Mouse (Mus musculus): ENCODE results near the gene Lrrc66.
"Not testable (repeated sequence)": the region's sequence is repeated elsewhere in the genome, so short reads cannot be mapped to it uniquely, and the experiment has no call there.

Lrrc66 gene

DNA sequence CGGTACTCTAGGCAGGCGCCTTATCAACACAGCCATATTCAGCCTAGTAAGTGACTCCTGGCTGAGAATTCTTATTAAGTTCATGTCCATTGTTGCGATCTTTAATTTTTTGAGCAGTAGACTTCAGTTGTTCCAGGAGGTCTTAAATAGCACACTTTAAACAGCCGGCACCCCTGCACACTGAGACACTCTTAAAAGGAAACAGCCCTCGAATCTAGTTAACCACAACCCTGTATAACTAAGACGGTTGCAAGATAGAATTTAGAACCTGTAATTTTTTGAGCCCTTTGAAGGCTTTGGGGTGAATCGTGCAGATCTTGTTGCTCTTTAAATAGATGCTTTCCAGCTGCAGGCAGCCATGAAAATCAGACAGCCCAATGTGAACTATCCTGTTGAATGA, 17.1 kb downstream of the Lrrc66 start:
- DNase-seq (ENCODE audit: extremely low read depth, low read depth, low spot score) = no peak

DNA sequence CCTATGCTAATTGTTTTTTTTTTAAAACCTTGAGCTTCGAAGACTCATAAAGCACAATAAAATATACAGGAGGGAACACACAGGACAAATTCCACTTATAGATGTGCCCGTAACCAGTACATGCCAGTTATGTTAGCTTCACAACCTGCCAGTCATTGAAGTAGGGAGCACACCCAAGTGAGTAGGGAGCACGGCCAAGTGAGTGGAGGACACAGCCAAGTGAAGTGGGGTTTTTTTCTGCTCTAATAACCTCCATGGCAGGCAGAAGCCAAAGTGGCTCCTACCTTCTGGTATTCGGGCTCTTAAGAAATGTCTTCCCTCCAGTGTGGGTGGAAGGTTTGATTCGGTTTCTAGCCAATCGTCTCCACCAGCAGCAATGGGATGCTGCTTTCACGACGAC, 19.0 kb downstream of the Lrrc66 start:
- no peak for DNase-seq (ENCODE audit: extremely low read depth, low read depth, low spot score)

- no peak for DNase-seq (ENCODE audit: extremely low read depth, low read depth, low spot score)
Observed at GRCm38 (mm10) chr5:73611071-73611470, 21.3 kb downstream of the Lrrc66 start.

DNA sequence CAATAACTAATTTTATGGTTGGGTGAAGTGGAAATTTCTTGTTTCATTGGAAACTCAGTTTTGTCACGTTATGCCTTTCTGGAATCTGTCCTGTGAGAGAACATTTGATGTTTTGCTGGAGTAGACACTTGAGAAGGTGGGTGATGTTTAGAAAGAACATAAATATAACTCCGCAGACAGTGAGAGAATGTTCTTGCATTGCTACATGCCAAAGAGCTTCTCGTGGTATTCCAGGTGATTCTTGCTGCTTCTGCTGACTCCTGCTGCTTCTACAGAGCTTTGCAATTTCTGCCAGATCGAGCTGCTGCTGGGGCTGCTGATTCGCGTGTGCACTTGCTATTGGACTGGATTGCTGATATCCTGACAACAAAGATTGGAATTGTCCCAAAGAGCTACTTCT, 27.4 kb downstream of the Lrrc66 start:
- no peak for DNase-seq (ENCODE audit: extremely low read depth, low read depth, low spot score)

DNA sequence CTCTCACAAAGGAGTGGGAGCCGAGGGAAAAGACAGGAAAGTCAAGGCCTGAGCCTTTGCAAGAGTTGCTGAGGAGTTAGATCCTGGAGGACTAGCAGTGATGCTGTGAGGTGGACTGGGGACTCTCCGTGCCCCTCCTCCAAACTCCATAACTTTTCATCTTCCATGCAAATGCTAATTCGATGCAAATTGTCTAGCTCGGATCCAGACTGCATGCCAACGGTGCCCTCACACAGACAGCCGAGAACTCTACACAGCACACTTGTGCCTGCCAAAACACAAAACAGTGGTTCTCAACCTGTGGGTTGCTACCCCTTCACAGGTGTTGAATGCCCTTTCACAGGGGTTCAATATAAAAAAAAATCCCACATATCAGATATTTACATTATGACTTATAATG, 27.8 kb downstream of the Lrrc66 start:
- DNase-seq (ENCODE audit: extremely low read depth, low read depth, low spot score) = no peak

DNA sequence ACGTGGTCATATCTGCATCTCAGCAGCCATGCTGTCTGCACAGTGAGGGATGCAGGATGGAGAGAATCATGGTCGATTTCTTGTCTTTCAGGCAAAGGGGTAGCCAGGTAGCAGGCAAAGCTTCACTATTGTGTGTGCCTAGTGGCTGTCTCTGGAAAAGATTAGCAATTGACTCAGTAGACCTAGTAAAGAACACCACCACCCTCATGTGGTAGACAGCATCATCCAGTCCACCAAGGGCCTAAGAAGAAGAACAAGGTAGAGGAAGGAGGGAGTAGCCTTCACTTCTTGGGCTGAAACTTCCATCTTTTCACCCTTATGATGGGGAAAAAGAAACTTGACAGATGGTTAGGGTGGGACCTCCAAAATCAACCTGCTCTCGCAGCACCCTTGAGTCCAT, 29.5 kb downstream of the Lrrc66 start:
- no peak for DNase-seq (ENCODE audit: extremely low read depth, low read depth, low spot score)

GRCm38 (mm10) chr5:73601361-73601763, 31.0 kb downstream of the Lrrc66 start:
- DNase-seq (ENCODE audit: extremely low read depth, low read depth, low spot score) = no peak

GRCm38 (mm10) chr5:73599991-73600390, 32.3 kb downstream of the Lrrc66 start:
- no peak for DNase-seq (ENCODE audit: extremely low read depth, low read depth, low spot score)

- DNase-seq (ENCODE audit: extremely low read depth, low read depth, low spot score) = no peak
Observed at GRCm38 (mm10) chr5:73598943-73599695, 33.2 kb downstream of the Lrrc66 start.

GRCm38 (mm10) chr5:73587119-73587518, 45.2 kb downstream of the Lrrc66 start:
- no peak for DNase-seq (ENCODE audit: extremely low read depth, low read depth, low spot score)

GRCm38 (mm10) chr5:73586597-73586996, 45.7 kb downstream of the Lrrc66 start:
- no peak for DNase-seq (ENCODE audit: extremely low read depth, low read depth, low spot score)

- no peak for DNase-seq (ENCODE audit: extremely low read depth, low read depth, low spot score)
Observed at GRCm38 (mm10) chr5:73585212-73586115, 46.9 kb downstream of the Lrrc66 start.

DNA sequence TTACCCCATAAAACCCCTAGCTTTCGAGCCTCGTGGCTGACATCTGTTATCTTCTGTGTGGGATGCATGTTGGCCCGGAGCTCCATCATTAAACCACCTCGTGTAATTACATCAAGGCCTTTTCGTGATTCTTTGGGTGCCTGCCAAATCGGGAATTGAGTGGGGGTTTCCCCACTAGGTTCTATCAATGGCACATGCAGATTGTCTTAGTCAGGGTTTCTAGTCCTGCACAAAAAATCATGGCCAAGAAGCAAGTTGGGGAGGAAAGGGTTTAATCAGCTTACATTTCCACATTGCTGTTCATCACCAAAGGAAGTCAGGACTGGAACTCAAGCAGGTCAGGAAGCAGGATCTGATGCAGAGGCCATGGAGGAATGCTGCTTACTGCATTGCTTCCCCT, 48.3 kb downstream of the Lrrc66 start:
- DNase-seq (ENCODE audit: extremely low read depth, low read depth, low spot score) = not testable (repeated sequence)

GRCm38 (mm10) chr5:73578131-73578530, 54.2 kb downstream of the Lrrc66 start:
- DNase-seq (ENCODE audit: extremely low read depth, low read depth, low spot score) = no peak

- DNase-seq (ENCODE audit: extremely low read depth, low read depth, low spot score) = no peak
Observed at GRCm38 (mm10) chr5:73576708-73577107, 55.6 kb downstream of the Lrrc66 start.

- DNase-seq (ENCODE audit: extremely low read depth, low read depth, low spot score) = no peak
Observed at GRCm38 (mm10) chr5:73574616-73575015, 57.7 kb downstream of the Lrrc66 start.

DNA sequence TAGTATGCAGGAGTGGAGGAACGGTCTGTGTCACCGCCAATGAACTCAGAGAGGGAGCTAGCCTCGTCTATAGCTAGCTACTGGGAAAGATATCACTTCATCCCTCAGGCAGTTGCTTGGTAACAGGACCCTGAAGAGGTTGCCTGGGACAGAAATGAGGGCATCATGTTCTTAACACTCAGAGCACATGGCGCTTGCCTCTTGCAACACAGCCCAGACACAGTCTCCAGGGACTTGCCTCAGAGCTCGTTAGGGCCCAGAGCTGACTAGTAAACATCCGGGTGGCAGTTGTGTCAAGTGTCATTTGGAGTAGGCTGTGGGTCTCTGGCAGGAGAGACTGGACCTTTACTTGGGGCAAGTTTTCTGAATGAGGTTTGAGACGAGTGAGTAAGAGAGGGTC, 58.5 kb downstream of the Lrrc66 start:
- DNase-seq (ENCODE audit: extremely low read depth, low read depth, low spot score) = no peak

DNA sequence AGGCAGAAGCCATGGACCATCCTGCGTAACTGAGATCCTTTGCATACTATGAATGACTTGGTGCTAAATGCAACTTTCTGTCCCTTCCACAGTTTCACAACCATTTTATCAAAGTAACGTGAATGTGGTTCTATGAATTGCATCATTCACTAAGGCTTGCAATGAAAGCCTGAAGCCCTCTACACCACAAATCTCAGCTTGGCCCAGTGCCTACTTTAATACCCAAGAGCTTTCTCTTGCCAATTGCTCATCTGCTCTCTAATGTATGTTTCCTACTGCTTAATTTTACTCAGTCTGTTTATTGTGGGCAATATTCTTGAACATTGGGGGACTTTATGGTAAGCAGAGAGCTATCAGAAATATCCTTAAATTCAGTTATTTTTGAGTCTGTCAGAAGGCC, 59.5 kb downstream of the Lrrc66 start:
- DNase-seq (ENCODE audit: extremely low read depth, low read depth, low spot score) = no peak

DNA sequence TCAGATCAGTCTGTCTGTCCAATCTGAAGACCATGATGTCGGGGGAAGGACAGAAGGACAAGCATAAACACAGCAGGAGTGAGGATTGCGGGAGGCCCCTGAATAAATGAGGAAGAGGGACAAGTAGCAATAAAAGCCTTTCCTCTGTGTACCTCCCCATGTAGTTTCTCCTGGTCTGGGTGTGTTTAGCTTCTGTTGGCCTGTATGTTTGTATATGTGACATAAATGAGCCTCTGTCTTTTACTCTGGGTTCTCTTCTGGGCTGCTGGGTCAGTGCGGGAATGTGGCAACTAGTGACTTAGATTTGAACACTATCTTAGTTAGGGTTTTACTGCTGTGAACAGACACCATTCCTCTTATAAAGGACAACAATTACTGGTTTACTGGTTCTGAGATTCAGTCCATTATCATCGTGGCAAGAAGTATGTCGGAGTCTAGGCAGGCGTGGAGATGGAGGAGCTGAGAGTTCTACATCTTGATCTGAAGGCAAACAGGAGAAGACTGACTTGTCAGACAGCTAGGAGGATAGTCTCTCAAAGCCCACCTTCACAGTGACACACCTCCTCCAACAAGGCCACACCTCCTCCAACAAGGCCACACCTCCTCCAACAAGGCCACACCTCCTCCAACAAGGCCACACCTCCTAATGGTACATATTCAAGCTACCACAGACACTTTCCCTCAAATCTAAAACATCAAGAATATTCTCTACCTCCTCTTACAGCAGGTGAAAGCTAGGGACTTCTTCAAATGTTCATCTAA, 60.8 kb downstream of the Lrrc66 start:
- no peak for DNase-seq (ENCODE audit: extremely low read depth, low read depth, low spot score)

DNA sequence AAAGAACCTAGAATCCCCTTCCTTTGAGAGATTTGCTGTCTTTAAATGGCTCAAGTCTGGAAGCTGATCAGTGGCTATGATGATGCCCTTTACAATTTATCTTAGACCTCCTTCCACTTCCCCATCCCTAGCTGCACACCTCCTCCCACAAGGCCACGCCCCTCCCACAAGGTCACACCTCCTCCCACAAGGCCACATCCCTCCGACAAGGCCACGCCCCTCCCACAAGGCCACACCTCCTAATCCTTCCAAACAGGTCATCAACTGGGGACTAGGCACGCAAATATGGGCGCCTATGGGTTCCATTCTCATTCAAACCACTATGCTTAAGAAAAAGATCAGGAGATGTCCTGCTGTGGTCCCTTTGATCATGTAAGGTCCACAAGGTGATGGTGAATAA, 63.1 kb downstream of the Lrrc66 start:
- no peak for DNase-seq (ENCODE audit: extremely low read depth, low read depth, low spot score)

DNA sequence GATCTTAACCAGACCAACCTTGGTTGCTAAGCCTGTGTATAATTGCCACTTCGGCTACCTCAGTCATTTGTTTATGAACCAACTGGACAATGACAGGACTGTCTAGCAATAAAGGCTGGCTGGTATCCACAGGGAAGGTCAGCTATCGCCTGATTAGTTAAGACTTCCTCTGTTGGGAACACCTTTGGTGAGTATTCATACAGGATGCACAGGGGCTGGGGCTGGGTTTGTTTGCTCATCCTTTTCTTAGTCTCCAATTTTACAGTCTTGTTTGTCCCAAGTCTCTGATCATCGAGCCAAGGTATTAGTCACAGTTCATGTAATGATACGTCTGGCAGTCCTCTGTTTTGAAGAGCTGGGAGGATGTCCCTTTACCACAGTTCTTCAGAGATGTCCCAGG, 65.4 kb downstream of the Lrrc66 start:
- DNase-seq (ENCODE audit: extremely low read depth, low read depth, low spot score) = no peak

Measured in fat pad, adult 2 months (tissue).